Mouse (Mus musculus) regulatory T cell (primary cell): ENCODE measurements around the gene Prlh.

Source experiments
- in situ Hi-C: fragments of 300-600 bp; cut with MboI, MseI; formaldehyde crosslinking; loops from one replicate; pipeline ENCODE4 v1.15.1; 2025; ENCODE audit warnings: high pct_unique_total_duplicates

Prlh gene

DNA sequence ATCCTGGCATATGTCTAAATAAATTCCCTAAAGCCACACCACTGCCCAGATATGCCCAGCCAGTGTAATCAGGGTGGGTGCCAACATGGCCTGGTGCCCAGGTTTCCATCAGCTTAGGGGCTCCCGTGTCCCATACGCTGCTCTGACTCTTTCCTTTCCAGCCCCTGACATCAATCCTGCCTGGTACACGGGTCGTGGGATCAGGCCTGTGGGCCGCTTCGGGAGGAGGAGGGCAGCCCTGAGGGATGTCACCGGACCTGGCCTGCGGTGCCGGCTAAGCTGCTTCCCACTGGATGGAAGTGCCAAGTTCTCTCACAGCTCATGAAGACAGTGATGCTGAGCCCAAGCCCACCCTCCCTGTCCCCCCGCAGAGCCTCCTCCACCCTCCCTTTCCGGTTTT is 780 bp downstream of the Prlh start:
- in situ Hi-C loops: no loop called here

DNA sequence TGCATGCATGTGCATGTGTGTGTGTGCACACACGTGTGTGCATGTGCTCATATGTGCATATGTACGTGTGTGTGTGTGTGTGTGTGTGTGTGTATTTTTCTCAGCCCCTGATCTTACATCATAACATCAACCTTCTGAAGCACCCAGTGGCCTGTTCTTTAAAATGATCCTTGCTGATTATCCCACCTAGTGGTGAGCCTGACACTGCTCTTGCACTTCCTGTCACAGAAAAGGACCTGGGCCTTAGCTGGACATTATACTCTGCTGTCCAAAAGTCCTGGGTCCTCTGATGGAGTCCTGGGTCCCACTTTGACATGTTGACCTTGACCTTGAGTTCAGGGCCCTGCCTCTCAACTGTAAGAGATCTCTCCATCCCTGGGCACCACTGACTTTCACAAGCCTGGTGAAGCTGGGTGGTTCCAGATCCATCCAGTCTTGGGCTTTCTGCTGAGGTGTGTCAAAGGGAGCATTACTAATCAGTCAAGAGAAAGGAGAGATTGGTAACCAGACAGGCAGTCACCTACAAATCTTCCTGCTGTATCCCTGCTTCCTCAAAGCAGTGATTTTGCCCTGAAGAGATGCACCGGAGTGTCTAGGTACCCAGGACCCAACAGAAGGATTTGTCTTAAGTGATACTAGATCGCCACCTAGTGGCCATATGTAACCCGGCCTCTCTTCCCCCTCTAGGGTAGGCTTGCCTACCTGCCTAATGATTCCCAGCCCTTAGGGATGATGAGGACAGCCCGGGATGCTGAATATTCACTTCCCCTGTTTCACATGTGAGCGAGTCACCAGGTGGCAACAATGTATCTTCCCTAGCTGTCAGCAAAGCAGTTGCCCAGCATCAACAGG is 3.6 kb downstream of the Prlh start:
- in situ Hi-C loops: loop anchor here (5.0 kb wide), 2 partner anchors 54 to 304 kb away; no protein-coding TSS in a partner anchor

DNA sequence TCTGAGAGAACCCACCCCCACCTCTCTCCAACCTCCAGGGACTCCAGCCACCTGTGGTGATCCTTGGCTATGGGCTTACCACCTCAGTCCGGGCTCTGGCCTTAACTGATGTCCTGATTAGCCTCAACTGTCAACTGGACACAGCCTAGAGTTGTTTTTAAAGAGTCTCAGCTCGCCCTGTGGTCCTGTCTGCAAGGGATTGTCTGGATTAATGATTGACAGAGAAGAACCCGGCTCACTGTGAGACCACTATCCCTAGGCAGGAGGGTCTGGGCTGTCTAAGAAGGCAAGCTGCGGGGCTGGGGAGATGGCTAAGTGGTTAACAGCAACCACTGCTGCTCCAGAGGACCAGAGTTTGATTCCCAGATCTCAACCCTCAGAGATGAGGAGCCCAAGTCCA is 9.6 kb downstream of the Prlh start:
- in situ Hi-C loops: loop anchor here (10.0 kb wide), 1 partner anchor 898 kb away; no protein-coding TSS in a partner anchor

DNA sequence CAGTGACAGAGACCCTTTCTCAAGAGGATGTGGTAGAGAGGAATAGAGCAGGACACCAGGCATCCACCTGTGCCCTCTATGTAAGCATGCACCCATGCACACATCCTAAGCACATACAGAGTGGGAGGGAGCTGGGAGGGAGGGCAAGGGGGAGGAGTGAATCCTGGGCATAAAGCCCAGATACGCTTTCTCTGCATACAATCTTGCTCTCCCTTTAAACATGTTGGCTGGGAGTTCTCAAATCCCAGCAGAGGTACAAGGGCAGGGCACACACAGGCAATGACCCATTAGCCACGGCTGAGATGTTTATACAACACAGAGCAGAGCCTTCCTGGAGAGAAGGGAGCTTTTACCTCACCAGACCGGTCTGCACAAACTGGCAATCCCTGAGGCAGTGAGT is 10.1 kb downstream of the Prlh start:
- in situ Hi-C loops: loop anchor here (10.0 kb wide), 1 partner anchor 898 kb away; no protein-coding TSS in a partner anchor

DNA sequence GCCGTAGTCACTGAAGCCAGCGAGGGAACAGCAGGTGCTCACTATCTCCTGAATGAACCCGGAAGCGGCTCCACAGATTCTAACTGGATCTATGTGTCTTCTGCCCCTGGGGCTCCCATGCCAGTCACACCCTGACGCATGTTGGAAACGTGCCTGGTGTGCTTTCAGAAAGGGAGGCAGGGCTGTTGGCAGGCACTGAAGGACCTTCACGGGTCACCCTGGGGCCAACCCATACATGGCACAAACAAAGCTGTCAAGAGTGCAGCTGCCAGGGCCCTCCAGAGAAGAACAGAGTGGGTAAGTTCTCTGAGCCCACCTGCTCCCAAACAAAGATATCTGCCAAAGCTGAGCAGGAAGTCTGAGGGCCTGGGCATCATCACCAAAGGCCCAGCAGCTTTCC is 14.7 kb downstream of the Prlh start:
- in situ Hi-C loops: loop anchor here (10.0 kb wide), 1 partner anchor 903 kb away; no protein-coding TSS in a partner anchor

DNA sequence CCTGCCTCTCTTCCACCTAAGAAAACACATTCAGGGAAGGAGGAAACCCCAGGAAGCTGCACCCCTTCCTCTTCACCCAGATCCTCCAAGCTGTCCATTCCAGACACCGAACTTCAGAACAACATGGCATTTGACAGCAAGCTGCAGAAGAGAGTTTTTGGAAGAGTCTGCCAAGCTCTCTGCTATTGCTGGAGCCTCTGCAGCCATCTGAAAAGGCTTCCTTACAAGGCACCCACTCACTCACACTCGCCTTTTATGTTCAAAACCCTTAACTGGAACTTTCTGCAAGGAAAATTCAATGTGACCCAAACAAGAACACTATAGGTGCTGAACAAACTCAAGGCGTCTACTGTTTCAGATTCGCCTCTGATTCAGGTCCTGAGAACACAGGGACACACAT is 15.7 kb downstream of the Prlh start:
- in situ Hi-C loops: loop anchor here (10.0 kb wide), 1 partner anchor 904 kb away; no protein-coding TSS in a partner anchor

DNA sequence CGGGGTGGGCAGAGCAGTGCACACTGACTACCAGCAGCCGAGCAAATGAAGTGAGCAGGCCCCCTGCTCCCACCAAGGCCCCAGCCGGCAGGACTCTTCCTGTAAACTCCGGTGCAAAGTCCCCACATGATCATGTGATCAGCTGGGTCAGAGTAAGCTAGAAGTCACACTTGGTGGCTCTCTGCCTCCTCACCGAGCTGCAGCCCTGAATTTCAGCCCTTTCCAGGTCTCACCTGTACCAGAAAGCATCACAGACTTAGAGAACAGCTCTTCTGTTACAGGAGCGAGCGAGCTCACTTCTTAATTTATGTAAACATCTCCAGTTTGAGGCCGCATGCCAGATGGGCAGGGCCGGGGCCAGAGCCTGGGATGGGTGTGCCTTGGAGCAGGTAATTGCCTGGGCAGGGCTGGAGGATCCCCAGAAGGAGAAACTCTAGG is 16.5 kb downstream of the Prlh start, which contains the start of gene Rab17:
TSS of gene Rab17 (minus strand) at position 315 of the 438 bp plus-strand sequence.
- in situ Hi-C loops: loop anchor here (10.0 kb wide), 1 partner anchor 905 kb away; no protein-coding TSS in a partner anchor

DNA sequence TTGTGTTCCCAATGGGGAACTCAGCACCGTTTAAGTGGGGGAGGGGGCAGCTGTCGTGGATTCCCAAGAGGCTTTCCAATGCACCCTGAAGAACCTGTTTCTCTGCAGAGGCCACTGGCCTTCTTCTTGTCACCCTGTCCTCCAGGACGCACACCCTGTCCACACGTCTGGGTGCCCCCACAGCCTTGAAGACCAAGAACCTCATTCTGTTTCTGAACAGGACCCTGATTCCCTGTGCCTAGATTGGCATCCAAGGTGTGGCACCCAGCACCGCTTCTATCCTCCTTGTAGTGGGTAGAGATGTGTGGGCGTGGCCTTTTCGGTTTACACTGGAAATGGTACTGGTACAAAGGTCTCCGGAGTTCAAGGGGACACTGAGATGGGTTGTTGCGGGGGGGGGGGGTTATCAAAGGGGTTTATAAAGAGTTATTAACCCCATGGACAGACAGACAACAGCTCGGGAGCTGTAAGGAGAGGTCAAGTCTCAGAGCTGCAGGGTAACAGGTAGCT is 17.0 kb downstream of the Prlh start:
- in situ Hi-C loops: loop anchor here (5.0 to 10.0 kb wide), 2 partner anchors 132 to 905 kb away; no protein-coding TSS in a partner anchor

DNA sequence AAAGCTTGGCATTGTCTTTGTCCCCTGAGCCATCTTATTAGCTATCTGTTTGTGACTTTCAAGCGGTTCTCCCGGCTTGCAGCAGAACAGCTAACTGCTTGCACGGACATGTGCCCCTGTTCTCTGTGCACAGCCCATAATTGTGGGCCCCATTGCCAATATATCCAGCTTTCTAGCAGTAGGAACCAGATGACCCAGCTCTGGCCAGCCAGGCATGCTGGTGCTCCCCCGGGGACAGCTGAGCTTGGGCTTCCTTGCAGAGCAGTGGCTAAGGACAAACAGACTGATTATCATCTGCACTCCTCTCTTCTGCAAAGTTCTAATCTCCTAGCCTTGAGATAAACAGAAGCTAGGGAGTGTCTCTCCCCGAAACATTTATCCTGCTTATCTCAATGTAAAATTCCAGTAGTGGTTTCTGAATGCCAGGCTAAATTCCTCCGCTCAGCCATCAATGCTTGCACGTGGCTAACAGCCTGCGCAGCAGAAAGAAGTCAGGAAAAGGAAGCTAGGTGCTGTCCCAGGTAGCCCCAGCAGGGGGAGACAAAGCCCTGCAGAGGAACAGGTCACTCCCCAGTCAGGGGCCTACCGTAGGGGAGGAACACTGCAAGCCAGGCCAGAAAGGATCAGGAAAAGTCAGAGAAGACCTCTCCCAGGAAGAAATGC is 20.1 kb downstream of the Prlh start:
- in situ Hi-C loops: loop anchor here (5.0 kb wide), 1 partner anchor 129 kb away; no protein-coding TSS in a partner anchor

DNA sequence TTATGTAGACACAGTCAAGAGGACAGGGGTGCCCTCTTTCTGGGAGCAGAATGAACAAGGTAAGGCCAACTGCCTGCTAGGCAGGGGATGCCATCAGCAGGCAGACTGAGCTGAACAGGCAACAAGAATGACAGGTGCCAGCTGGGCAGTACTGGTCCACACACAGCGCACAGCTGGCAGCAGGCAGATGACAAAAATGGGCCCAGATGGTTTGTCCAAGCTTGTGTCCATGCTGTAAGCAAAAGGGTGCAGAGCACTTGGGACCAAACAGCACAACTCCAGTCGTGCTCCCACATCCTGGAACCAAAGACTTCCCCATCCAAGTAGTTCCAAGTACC is 20.6 kb downstream of the Prlh start:
- in situ Hi-C loops: loop anchor here (5.0 kb wide), 1 partner anchor 129 kb away; no protein-coding TSS in a partner anchor

DNA sequence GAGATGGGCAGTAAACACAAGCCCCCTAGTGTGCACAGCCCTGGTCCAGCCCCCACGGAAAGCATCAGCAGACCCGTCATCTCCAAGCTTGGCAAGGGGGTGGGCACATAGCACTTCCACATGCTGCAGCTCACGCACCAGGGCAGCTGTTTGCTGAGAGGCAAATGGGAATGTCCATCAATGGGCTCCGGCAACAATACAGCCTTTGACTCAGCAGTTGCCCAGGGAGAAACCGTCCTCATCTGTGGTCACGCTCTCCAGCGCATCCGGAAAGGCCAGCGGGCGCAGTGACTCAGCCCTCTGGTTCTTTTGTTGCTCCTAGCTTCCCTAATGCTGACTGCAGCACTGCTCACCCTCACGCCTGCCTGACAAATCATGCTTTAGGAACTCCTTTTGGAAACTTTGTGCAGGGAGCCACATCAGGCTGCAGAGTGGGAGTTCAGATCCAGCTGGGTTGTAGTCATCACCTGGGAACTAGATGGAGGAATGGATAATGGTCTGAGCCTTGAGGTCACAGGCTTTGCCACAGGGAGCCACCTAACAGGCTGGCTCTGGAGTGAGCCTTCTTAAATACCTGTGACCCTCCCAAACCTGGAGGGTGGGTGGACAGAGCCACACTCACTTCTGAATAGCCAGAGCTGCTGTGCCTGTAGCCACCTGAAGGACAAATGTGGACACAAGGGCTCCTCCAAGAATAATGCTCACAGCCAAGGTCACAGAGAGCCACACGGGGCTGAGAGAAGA is 22.2 kb downstream of the Prlh start:
- in situ Hi-C loops: loop anchor here (5.0 kb wide), 1 partner anchor 127 kb away; no protein-coding TSS in a partner anchor

DNA sequence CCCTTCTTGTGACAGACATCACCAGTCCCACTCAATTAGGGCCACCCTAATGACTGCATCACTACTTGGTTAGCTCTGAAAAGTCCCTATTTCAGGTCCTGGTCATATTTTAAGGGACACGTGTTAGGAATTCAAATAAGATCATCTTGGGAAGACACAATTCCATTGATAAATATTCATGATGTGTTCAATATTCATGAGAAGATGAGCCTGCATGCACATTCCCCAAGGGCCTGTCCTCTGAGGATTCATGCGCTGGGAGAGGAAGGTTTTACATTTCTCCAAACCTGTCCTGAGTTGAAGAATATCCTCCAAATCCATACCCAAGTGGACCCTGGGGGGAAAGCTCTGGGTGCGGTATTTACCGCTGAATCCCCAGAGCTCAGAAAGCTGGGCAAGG is 23.1 kb downstream of the Prlh start:
- in situ Hi-C loops: no loop called here

DNA sequence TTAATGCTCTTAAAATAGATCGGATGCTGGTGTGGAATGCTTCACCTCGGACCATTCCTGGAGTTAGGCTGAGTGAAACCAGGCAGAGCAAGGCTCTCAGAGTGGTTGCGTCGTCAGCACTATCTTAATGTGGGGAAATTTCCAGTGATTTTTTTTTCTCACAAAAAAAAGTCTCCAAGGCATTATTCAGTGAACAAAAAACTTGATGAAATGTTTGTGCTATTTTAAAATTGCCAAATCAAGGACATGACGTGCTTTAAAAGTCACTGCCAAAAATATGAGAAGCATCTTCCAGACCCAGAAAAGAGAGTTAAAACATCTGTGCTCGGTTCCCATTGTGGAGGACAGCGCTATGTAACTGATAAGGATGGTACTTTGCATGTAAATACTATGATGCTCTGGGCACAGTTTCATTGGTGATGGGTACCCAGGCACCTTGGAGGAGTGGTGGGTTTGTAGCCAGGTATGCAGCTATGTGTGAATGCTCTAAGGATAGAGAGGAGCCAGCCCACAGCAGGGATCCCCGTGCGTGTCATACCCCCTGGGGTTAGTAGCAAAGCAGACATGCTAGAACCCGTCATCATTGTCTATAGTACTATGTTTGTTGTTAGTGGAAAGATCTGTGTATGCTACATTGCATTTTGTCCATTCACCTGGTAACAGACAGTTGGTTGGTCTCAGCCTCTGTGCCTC is 27.9 kb downstream of the Prlh start:
- in situ Hi-C loops: no loop called here

DNA sequence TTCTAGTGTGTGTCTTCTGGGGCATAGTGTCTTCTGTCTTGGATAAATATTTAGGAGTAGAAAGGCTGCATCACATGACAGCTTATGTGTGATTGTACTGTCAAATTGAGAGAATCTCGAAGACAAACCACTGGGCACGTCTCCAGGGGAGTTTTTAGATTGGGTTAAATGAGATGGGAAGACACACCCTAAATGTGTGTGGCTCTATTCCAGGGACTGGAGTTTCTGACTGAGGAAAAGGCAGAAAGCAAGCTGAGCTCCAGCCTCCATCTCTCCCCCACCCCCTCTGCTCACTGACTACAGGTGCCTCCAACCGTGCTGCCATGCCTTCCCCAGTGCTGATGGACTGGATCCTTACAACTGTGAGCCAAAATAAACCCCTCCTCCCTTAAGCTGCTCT is 28.4 kb downstream of the Prlh start:
- in situ Hi-C loops: no loop called here

DNA sequence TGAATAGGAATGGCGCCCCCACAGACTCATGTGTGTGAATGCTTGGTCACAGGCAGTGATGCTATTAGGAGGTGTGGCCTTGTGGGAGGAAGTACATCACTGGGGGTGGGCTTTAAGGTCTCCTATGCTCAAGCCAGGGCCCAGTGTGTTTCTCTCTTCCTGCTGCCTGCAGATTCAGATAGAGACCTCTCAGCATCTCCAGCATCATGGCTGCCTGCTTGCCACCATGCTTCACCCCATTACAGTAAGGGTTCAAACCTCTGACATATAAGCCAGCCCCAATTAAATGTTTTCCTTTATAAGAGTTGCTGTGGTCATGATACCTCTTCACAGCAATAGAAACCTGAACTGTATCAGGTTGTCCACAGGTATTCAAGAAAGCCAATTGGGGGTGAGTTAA is 43.0 kb downstream of the Prlh start:
- in situ Hi-C loops: no loop called here

DNA sequence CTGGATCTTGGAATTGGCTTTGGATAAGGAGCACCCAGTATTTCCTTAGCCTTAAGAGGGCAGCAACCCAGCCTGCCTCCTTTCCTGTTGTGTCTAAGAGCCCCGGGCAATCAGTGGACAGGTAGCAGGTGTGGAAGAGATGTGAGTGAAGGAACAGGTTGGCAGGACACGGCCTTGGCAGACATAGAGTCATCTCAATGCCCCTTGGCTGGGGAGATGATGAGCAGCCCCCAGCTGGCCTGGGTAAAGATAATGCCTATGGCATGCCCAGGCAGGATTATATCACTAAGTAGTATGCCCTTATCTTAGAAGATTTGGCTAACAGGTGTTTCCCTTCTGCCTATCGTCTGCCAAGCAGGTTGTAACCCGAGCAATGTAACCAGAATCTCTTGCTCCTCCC is 44.2 kb downstream of the Prlh start:
- in situ Hi-C loops: no loop called here

DNA sequence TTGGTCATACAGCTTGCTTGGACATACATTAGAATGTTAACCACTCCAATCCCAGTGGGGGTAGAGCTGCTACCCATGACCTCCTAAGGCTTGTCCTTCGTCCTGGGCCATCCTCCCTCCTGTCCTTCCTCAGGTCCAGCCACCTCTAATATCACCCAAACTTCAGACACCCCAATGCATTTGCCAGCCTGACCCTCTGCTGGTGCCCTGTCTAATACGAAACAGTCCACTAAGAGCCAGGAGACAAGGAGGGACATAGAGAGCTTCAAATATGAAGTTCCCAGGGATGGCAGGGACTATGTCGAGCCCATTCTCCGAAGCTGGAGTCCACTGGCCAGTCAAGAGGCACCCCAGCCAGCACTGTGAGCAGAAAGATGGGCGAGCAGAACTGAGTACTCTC is 44.7 kb downstream of the Prlh start:
- in situ Hi-C loops: no loop called here

DNA sequence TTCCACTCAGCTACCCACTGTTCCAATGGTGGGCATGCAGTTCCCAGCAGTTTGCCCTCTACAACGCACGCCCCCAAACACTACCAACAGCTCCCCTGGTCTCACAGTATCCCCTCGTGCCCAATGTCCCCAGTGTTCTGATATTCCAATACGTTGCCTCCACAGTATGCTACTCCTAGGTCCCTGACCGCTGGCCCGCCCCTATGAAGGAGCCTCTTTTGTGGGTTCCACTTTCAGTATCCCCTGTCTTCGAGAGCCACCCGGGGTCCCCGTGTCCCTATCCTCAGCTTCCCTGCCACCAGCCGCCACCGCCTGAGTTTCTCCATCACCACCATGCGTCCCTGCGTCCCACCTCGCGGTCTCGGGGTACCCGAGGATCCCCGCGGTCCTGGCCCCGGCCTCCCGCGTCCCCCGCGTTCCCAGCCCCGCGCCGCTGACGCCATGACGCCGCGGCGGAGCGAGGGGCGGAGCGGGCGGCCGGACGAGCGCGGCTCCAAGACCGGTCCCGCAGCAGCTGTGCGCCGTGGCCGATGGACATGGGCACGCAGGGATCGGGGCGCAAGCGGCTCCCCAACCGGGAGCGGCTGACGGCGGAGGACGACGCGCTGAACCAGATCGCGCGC is 45.5 kb downstream of the Prlh start, which contains the start of gene Lrrfip1:
TSS of gene Lrrfip1 (plus strand) at position 470 of the 623 bp plus-strand sequence.
- in situ Hi-C loops: no loop called here

DNA sequence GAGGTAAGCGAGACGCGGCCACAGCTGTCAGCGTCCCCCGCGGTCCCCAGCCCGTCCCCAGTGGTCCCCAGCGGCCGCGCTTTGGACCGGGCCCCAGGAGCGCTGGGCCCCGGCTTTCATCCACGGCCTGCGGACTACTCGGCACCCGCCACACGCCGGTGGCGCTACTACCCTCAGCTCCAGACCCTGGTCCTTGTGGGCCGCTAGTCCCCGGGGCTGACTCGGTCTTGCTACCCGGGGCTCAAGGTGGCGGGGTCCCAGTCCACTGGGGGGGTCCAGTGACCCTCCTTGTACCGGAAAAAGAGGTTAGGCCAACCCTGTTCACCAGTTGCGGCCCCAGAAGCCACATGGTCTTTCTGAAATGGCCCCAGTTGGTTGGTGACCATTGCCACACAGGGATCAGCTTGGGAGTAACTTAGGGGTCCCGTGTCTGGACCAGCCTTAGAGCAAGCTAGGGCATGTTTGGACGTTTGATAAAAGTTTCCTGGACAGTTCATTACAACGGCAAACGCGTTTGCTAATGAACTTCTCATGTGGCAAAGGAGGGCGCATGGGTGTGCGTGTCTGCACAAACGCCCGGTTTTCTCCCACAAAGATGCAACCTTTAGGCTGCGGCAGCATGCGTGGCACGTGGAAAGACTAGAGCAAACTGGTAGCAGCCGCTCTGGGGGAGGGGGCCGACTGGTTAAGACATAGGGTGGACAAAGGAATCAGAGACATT is 46.1 kb downstream of the Prlh start:
- in situ Hi-C loops: no loop called here
